Mouse (Mus musculus): ENCODE measurements around the gene Usp38.

GRCm38 (mm10) chr8:80996632-80997031, 18.1 kb downstream of the Usp38 start:
- TF ChIP-seq CTCF (IDR thresholded peaks at IDR 0.05; ENCODE audit: low read depth) (peak; percentile 42), EP300 (IDR thresholded peaks at IDR 0.05; ENCODE audit: low read depth) (no peak)

Data from liver, postnatal 0 days (tissue).